Mouse (Mus musculus) thymus, adult 2 months (tissue): ENCODE measurements around the gene Ptpn1.

Source experiments
- CTCF ChIP-seq: fragments of 200-500 bp; IDR thresholded peaks from 2 replicates; pipeline ENCODE4 v1.5.1; 2012; ENCODE audit warnings: mild to moderate bottlenecking, control low read depth, low read length, moderate library complexity, borderline replicate concordance; ENCODE audit not compliant: control insufficient read depth, poor library complexity, insufficient read depth; ENCODE audit errors: extremely low read depth
- POLR2A ChIP-seq: fragments of 200-500 bp; IDR thresholded peaks from 2 replicates; pipeline ENCODE4 v1.6.1; 2012; ENCODE audit warnings: mild to moderate bottlenecking, low read length, control low read depth, moderate library complexity; ENCODE audit not compliant: control insufficient read depth, poor library complexity, insufficient read depth; ENCODE audit errors: extremely low read depth

DNA sequence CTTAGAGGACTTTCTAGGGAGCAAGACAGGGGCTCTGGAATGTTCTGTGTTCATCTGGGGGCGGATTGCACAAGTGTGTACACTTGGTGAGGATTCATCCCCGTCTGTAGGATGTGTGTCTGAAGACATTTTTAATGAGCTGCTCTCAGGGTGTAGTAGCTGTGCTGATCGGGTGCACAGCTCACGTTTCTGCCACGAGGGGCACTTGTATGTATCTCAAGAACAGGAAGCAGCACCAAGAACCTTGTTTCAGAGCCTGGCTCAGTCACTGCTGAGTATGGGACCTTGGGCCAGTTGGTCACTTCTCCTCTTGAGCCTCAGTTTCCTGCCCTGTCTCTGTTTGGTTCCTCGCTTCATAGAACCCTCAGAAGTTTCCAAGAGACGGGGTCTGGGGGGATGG is 45.4 kb upstream of the Ptpn1 start:
- TF ChIP-seq CTCF = no peak
- TF ChIP-seq POLR2A = no peak
